Mouse (Mus musculus) frontal cortex, postnatal 10 days (tissue): ENCODE data around the gene Txndc12.

Experiments used
- DNase-seq, 2 experiments: peaks; one replicate each; pipeline ENCODE4 v3.0.0; 2022; ENCODE audit warnings: low spot score in 2 of 2, mixed read lengths in 1 of 2

The Txndc12 gene

GRCm38 (mm10) chr4:108845824-108846569 is 11.6 kb downstream of the Txndc12 start:
- no peak for DNase-seq

DNA sequence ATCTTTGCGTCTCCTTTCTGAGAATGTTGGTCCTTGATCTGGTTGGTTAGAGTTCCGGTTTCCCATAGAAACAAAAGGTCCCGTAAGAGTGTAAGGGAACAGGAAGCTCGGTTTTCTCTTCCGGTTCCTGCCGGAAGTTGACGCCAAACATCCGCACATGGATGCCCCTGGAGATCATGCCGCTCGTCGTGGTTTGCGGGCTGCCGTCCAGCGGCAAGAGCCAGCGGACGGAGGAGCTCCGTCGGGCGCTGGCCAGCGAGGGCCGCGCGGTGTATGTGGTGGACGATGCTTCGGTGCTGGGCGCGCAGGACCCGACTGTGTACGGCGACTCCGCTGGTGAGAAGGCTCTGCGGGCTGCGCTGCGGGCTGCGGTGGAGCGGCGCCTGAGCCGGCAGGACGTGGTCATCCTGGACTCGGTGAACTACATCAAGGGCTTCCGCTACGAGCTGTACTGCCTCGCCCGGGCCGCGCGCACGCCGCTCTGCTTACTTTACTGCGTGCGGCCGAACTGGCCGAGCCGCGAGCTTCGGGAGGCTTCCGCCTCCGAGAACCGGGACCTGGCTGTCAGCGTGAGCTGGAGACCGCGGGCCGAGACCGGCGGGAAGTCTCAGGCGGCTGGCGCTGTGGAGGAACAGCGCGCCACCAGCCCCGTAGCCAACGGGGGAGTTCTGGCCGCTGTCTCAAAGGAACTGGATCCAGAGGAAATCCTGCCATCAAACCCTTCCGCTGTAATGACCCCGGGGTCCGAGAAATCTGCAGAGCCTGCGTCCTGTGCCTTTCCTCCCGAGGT is 13.5 kb downstream of the Txndc12 start, which contains the start of gene Kti12:
Kti12 (plus strand) TSS at position 71 of the 790 bp plus-strand sequence.
- peak; percentile 65 to 80 for DNase-seq

DNA sequence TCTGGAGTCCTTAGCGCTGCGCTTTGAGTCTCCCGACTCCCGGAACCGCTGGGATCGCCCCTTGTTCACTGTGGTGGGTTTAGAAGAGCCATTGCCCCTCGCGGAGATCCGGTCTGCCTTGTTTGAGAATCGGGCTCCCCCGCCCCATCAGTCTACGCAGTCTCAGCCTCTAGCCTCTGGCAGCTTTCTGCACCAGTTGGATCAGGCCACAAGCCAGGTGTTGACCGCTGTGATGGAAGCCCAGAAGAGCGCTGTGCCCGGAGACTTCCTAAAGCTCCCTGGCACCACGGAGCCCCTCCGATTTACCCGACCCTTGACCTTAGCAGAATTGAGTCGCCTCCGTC is 14.1 kb downstream of the Txndc12 start, which contains the start of gene A730015C16Rik:
A730015C16Rik (minus strand) TSS at position 115 of the 344 bp plus-strand sequence.
- DNase-seq: peak in 1 of 2 experiments; percentile 29

DNA sequence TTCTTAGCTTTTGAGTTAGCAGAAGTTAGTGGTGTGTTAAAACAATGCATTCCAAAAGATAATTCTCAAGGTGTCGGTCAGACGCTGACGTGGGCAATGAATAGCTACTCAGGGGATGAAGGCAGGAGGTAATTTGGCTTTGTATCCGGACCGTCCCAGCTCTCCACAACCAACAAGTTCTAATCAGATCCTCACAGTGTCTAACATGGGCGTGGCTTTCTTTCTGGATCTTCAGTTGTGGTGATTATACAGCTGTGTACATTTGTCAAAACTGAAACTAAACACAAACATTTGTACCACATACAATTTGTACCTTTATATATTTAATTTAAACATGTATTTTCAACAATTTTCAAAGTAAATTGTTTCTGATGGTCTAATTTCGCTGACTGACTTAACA is 32.4 kb downstream of the Txndc12 start:
- no peak for DNase-seq

DNA sequence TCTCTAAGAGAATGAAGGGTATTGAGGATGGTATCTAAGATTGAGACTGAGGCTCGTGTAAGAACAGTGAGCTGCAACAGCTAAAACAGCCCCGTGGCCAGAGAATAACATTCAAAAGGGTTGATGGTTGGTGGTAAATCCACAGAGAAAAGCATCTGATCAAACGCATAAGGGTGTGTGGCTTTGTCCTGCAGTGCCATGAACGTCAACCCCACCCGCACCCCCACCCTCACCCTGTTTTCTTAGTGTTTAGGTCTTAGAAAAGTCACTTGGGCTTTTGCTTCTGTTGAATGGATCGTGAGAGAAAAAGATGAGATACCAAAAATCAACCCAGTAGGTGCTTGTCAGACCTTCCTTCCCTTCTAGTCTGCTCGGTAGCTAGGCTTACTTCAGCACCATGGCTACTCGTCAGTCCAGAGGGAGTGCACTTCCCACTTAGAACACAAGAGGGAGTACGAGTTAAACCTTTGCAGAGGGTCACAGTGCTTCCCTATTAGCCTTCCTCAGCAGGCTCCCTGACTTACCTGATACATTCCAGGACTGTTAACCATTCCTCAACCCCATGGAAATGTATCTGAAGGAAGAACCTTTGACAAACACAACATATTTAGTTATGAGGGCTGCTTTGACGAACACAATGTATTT is 35.5 kb downstream of the Txndc12 start:
- peak; percentile 66 to 82 for DNase-seq

- no peak for DNase-seq
Observed at GRCm38 (mm10) chr4:108873746-108874145, 39.3 kb downstream of the Txndc12 start.

DNA sequence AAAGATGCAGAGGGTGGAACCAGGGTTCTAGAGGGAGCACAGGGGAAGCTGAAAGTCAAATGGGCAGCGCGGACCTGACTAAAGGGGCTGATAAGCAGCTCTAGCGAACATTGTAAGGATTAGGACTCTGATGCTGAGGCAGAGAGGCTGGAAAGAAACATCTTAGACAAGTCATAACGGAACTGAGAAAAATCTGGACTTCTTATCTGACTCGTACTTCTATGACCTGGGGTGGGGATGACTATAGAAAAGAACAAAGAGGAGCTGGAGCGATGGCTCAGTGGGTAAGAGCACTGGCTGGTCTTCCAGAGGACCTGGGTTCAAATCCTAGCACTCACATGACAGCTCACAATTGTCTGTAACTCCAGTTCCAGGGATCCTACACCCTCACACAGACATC is 43.5 kb downstream of the Txndc12 start:
- DNase-seq: no peak

DNA sequence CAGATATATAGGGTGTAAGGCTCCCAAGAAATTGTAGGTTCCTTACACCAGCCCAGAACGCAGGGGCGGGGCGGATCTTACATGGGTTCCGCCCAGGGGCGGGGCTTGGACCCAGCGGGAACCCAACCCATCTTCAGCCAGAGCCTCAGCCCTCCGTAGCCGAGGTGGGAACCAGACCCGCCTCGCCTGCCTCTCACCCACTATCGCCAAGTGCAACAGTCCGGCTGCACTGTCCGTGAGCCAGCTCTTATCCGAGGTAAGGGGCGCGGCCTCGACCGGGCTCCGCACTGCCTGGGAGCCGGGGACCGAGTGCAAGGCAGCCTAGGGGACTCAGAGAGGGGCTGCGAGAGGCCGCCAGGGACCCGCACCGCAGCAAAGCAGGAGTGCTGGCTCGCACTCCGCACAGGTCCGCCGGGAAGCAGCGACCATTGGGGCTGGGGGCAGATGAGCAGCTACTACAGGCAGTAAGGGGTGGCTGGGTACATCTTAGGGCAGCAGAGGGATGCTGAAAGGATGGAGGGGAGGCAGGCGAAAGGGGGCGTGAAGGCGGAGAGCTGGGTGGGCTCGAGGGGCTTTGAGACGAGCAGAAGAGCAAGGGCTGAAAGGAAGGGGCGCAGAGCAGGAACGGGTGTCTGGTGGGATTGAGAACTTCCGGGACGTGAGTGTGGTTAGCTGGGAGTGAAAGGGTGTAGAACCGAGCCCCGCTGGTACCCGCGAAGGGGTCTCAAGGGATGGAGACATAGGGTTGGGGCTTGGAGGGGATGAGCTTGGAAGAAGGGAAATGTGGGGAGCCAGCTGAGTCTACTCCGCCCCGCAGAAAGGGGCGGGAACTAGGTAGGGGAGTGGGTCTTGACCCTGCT is 44.8 kb downstream of the Txndc12 start, which contains the start of gene Rab3b:
Rab3b (plus strand) TSS at position 101 of the 860 bp plus-strand sequence.
- DNase-seq: peak; percentile 19 to 66

- no peak for DNase-seq
Observed at GRCm38 (mm10) chr4:108883815-108884214, 49.4 kb downstream of the Txndc12 start.

DNA sequence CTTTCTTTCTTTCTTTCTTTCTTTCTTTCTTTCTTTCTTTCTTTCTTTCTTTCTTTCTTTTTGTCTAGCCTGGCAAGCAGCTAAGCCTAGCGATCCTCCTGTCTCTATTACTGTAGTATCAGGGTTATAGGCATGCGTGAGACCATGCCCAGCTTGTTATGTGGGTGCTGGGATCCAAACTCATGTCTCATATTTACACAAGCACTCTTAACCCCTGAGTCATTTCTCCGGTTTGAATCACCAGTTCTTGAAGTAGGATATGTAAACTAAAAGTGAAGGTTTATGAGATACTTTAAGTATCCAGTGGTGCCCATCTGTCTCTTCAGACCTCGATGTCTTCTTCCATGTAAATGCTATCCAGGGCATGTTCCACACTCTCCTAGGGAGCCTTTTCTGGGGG is 53.1 kb downstream of the Txndc12 start:
- DNase-seq: no peak

GRCm38 (mm10) chr4:108890876-108891275 is 56.5 kb downstream of the Txndc12 start:
- no peak for DNase-seq

DNA sequence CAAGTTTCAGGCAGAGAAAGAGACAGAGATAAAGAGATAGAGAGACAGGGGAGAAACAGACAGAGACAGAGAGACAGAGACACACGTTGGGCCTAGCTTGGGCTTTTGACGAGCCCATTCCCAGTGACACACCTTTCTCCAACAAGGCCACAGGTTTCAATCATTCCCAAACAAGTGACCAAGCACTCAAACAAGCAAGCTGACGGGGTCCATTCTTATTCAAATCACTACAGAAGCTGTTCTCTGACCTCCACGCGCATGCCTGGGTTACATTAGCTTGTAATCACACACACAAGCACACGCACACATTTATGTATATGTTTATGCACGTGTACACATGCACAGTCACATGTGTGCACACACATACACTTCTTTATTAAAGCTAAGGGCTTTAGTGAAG is 66.0 kb downstream of the Txndc12 start:
- DNase-seq: no peak

GRCm38 (mm10) chr4:108902886-108903285 is 68.5 kb downstream of the Txndc12 start:
- no peak for DNase-seq

DNA sequence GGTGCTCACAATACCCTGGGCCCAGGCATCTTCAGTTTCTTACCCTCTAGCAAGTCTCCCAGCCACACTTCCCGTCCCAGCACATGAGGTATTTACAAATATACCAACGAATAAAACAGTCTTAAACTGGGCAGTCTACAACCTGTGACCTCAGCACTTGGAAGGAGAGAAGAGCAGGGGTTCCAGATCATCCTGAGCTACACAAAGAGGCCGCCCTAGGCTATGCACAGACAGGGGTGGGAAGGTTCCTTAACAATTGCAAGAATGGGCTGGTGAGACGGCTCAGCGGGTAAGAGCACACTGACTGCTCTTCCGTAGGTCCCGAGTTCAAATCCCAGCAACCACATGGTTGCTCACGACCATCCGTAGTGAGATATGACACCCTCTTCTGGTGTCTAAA is 68.9 kb downstream of the Txndc12 start:
- DNase-seq: no peak

GRCm38 (mm10) chr4:108904076-108904475 is 69.7 kb downstream of the Txndc12 start:
- DNase-seq: no peak

DNA sequence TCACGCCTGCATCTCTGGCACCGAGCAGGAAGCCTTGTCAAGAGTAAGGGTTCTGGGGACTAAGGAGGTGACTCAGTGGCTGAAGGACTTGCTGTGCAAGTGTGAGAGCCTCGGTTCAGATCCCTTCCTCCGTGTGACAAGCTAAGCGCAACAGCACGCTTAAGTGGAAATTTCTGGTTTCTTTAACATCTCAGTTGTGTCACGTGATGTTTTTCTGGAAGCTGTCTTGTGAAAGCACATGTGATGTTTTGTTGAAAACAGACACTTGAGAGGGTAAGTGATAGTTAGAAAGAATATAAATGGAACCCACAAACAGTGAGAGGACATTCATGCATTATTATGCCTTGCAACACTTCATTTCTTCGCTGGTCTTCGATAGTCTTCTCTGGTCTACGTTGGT is 70.4 kb downstream of the Txndc12 start:
- DNase-seq: no peak

GRCm38 (mm10) chr4:108905859-108906258 is 71.5 kb downstream of the Txndc12 start:
- DNase-seq: no peak

GRCm38 (mm10) chr4:108907475-108907874 is 73.1 kb downstream of the Txndc12 start:
- DNase-seq: no peak

GRCm38 (mm10) chr4:108909872-108910425 is 75.5 kb downstream of the Txndc12 start:
- DNase-seq: no peak
